ENCODE assay signal across 23 mouse cellular contexts in the genomic region with DNA sequence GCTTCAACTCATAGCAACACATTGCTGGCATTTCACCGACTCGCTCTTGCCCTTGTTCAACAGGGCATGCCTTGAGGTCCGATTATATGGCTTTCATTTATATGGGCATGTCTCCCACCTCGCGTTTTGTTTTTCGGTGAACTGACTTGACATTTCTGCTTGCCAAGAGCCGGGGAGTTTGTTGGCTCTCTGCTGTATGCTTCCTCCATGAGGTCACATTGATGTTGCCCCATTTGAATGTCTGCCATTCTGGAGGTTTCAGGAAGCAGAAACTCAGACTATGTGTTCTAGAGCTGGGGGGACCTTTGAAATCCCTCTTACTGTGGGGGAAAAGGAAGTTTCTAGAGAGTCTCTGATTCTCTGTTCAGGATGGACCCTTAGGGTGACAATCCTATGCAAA. TPM values are rescaled to one million over a fixed set of nuclear protein-coding genes. Genes with fewer than 3 reads are reported as not detected.
DNase-seq lines count a peak whose midpoint lies in the region; ATAC-seq lines count a peak whose summit lies in the region.
"Had no signal": no experiment of that assay in that cellular context is flagged by ENCODE, and none has a peak within 500 bp of the region (broad histone marks: within the 10 kb centered on the region; RNA-seq: fewer than 3 reads in every experiment).

No protein-coding gene starts in this region.

- H3K4me3 ChIP-seq in heart, embryonic 12.5 days: no peak overlapping the region
- no peak overlapping the region for H3K4me3 ChIP-seq in intestine, embryonic 16.5 days (ENCODE audit: low read length)
- H3K4me3 ChIP-seq: embryonic facial prominence, embryonic 12.5 days; forebrain, embryonic 12.5 days; heart, embryonic 10.5 days; heart, embryonic 15.5 days; hindbrain, embryonic 15.5 days had no signal

- H3K9ac ChIP-seq in heart, embryonic 12.5 days: no peak overlapping the region
- H3K9ac ChIP-seq in intestine, embryonic 16.5 days (ENCODE audit: low read depth, low read length): no peak overlapping the region
- H3K9ac ChIP-seq: embryonic facial prominence, embryonic 12.5 days; forebrain, embryonic 12.5 days; heart, embryonic 15.5 days; hindbrain, embryonic 15.5 days had no signal

- no peak for ATAC-seq in heart, embryonic 12.5 days (ENCODE audit: insufficient number of reproducible peaks, low FRiP score)
- ATAC-seq in granulocyte monocyte progenitor cell, adult 5-6 weeks (replicated peaks; ENCODE audit: poor library complexity, severe bottlenecking): peak; percentile 66
- no peak for ATAC-seq in intestine, embryonic 16.5 days
- ATAC-seq: activated CD4-positive, CD25-positive, alpha-beta regulatory T cell, adult 4 months; CD4-positive, CD25-positive, alpha-beta regulatory T cell, adult 4 months; forebrain, embryonic 16.5 days; intestine, postnatal 0 days had no signal

- no peaks in the 10 kb centered on the region for H3K9me3 ChIP-seq in heart, embryonic 12.5 days (replicated peaks)
- no peaks in the 10 kb centered on the region for H3K9me3 ChIP-seq in intestine, embryonic 16.5 days (ENCODE audit: control insufficient read depth, low read length)
- H3K9me3 ChIP-seq: embryonic facial prominence, embryonic 12.5 days; forebrain, embryonic 12.5 days; heart, embryonic 10.5 days; heart, embryonic 15.5 days; hindbrain, embryonic 15.5 days had no signal

- peak; percentile 19 for DNase-seq in adrenal gland, postnatal 10 days
- no peak for DNase-seq in adrenal gland, adult 2 months
- peak; percentile 15 to 21 for DNase-seq in heart, adult 18-20 months
- DNase-seq in NIH3T3 (ENCODE audit: low read depth): peak; percentile 30
- no peak for DNase-seq in T-cell, adult 2 months (ENCODE audit: low spot score)
- DNase-seq: adrenal gland, adult 8-10 months; B cell, adult 2 months; cerebellum, adult 11-12 months; cerebellum, adult 9-10 months; cerebellum, postnatal 25 days had no signal

- no peaks in the 10 kb centered on the region for H3K36me3 ChIP-seq in heart, embryonic 12.5 days
- H3K36me3 ChIP-seq in intestine, embryonic 16.5 days (ENCODE audit: control insufficient read depth, insufficient read depth, low read length): no peaks in the 10 kb centered on the region
- H3K36me3 ChIP-seq: forebrain, embryonic 12.5 days; G1E; heart, embryonic 10.5 days; heart, embryonic 15.5 days; hindbrain, embryonic 15.5 days had no signal

- no peaks in the 10 kb centered on the region for H3K27me3 ChIP-seq in heart, embryonic 12.5 days (replicated peaks)
- H3K27me3 ChIP-seq in intestine, embryonic 16.5 days (replicated peaks; ENCODE audit: control insufficient read depth, insufficient read depth, low read length): no peaks in the 10 kb centered on the region
- H3K27me3 ChIP-seq: embryonic facial prominence, embryonic 12.5 days; forebrain, embryonic 12.5 days; heart, embryonic 15.5 days; hindbrain, embryonic 15.5 days had no signal

- no peak overlapping the region for H3K4me2 ChIP-seq in heart, embryonic 12.5 days
- H3K4me2 ChIP-seq in intestine, embryonic 16.5 days (ENCODE audit: low read depth, low read length): no peak overlapping the region
- H3K4me2 ChIP-seq: embryonic facial prominence, embryonic 12.5 days; forebrain, embryonic 12.5 days; heart, embryonic 15.5 days; hindbrain, embryonic 15.5 days had no signal

- H3K27ac ChIP-seq in heart, embryonic 12.5 days (ENCODE audit: poor library complexity, severe bottlenecking): no peak overlapping the region
- H3K27ac ChIP-seq in intestine, embryonic 16.5 days (ENCODE audit: low read length): no peak overlapping the region
- H3K27ac ChIP-seq: embryonic facial prominence, embryonic 12.5 days; forebrain, embryonic 12.5 days; heart, embryonic 10.5 days; heart, embryonic 15.5 days; hindbrain, embryonic 15.5 days had no signal

- WGBS in heart, embryonic 12.5 days: 89% methylated on average over 7 of the region's 7 CpGs
- 92% methylated on average over 7 of the region's 7 CpGs for WGBS in intestine, embryonic 16.5 days

- no peaks in the 10 kb centered on the region for H3K4me1 ChIP-seq in heart, embryonic 12.5 days (replicated peaks)
- no peaks in the 10 kb centered on the region for H3K4me1 ChIP-seq in intestine, embryonic 16.5 days (ENCODE audit: control insufficient read depth, insufficient read depth, low read length)
- H3K4me1 ChIP-seq: embryonic facial prominence, embryonic 12.5 days; heart, embryonic 10.5 days; heart, embryonic 15.5 days; hindbrain, embryonic 15.5 days had no signal

RNA-seq across cellular contexts. Expression of a gene that starts 21.5 kb away (rescaled TPM):
- total RNA-seq in adrenal gland, postnatal 10 days (2021): 10 to 100 TPM in 1 of 2 experiments, 1 to 10 TPM in 1; 7.6 to 11.0 TPM
- total RNA-seq in adrenal gland, adult 2 months (2021): 1 to 10 TPM; 4.0 to 4.4 TPM
- 0.42 and 0.45 TPM in 2 replicates for polyA plus RNA-seq in adrenal gland, adult 2 months (2012; rRNA removed)
- total RNA-seq in heart, adult 18-20 months (2021): 1 to 10 TPM; 4.2 to 5.8 TPM
- 13.7 and 17.4 TPM in 2 replicates for polyA plus RNA-seq in heart, embryonic 12.5 days (2016; fragmentation: Nextera tagmentation; extraction: Ambion mirVana)
- total RNA-seq in granulocyte monocyte progenitor cell, adult 5-6 weeks (2014; fragmentation: Nextera tagmentation): 10.1 and 12.9 TPM in 2 replicates
- 18.8 and 20.9 TPM in 2 replicates for total RNA-seq in granulocyte monocyte progenitor cell, adult 5-6 weeks (2017)
- polyA plus RNA-seq in intestine, embryonic 16.5 days (2015; fragmentation: Nextera tagmentation; extraction: Ambion mirVana): 15.4 and 17.4 TPM in 2 replicates
- polyA plus RNA-seq: G1E had no signal

Comparison
In these comparisons a context has a peak if more than half of its experiments do, and no peak if none do; other contexts are left out.
1. DNase-seq: peak in adrenal gland, postnatal 10 days (single experiment), heart, adult 18-20 months (2 of 2) and NIH3T3 (single experiment); none in adrenal gland, adult 2 months (single experiment) and T-cell, adult 2 months (single experiment).